Mouse (Mus musculus) myocyte (in vitro differentiated cells): ENCODE measurements around the gene Fam43a. TPM values are rescaled to one million over a fixed set of nuclear protein-coding genes. Genes with fewer than 3 reads are reported as not detected.
A peak's percentile ranks its signal among the peaks of the same experiment; 100 is the strongest.

Experiments
- H3K27me3 ChIP-seq: one replicate; pipeline ENCODE4 v1.6.1; 2011; ENCODE audit not compliant: control insufficient read depth, insufficient read depth, insufficient read length
- H3K36me3 ChIP-seq: one replicate; pipeline ENCODE4 v1.6.1; 2011; ENCODE audit not compliant: control insufficient read depth, insufficient read depth
- H3K4me2 ChIP-seq: one replicate; pipeline ENCODE4 v1.6.1; 2011; ENCODE audit warnings: low read depth, control low read depth
- H3K4me3 ChIP-seq: one replicate; pipeline ENCODE4 v1.5.1; 2011; ENCODE audit warnings: mild to moderate bottlenecking, control low read depth, moderate library complexity
- H3K79me2 ChIP-seq: one replicate; pipeline ENCODE4 v1.6.1; 2011; ENCODE audit not compliant: control insufficient read depth, insufficient read depth
- H3ac ChIP-seq: one replicate; pipeline ENCODE4 v1.6.1; 2011; ENCODE audit not compliant: control insufficient read depth, insufficient read length
- CEBPB ChIP-seq: IDR thresholded peaks from 2 replicates; pipeline ENCODE4 v1.6.1; 2011; ENCODE audit warnings: mild to moderate bottlenecking, moderate library complexity; ENCODE audit not compliant: poor library complexity, insufficient read depth, severe bottlenecking
- E2F4 ChIP-seq: IDR thresholded peaks from one replicate; pipeline ENCODE4 v1.6.1; 2011; ENCODE audit warnings: mild to moderate bottlenecking, control low read depth, moderate library complexity; ENCODE audit not compliant: insufficient read depth
- MAX ChIP-seq: IDR thresholded peaks from one replicate; pipeline ENCODE4 v1.6.1; 2011; ENCODE audit warnings: low read depth, mild to moderate bottlenecking, control low read depth
- MYOD1 ChIP-seq, 3 experiments: IDR thresholded peaks; one replicate each; pipeline ENCODE4 v1.6.1; 2011; ENCODE audit warnings: control low read depth in 2 of 3, low read depth in 2 of 3, mild to moderate bottlenecking in 2 of 3, moderate library complexity in 1 of 3; ENCODE audit not compliant: insufficient read length in 2 of 3, control insufficient read depth in 1 of 3
- MYOG ChIP-seq, 3 experiments: IDR thresholded peaks; one replicate each; pipeline ENCODE4 v1.6.1; 2011; ENCODE audit warnings: control low read depth in 2 of 3, low read depth in 2 of 3, mild to moderate bottlenecking in 2 of 3; ENCODE audit not compliant: insufficient read length in 2 of 3, control insufficient read depth in 1 of 3, insufficient read depth in 1 of 3
- POLR2A ChIP-seq: IDR thresholded peaks from one replicate; pipeline ENCODE4 v1.6.1; 2011; ENCODE audit warnings: low read depth, mild to moderate bottlenecking, control low read depth, moderate library complexity; ENCODE audit not compliant: insufficient read length
- POLR2AphosphoS2 ChIP-seq: IDR thresholded peaks from one replicate; pipeline ENCODE4 v1.6.1; 2011; ENCODE audit warnings: low read depth, control low read depth; ENCODE audit not compliant: insufficient read length
- REST ChIP-seq: IDR thresholded peaks from one replicate; pipeline ENCODE4 v1.6.1; 2011; ENCODE audit warnings: mild to moderate bottlenecking, control low read depth, moderate library complexity; ENCODE audit not compliant: insufficient read depth, insufficient read length
- SRF ChIP-seq: IDR thresholded peaks from one replicate; pipeline ENCODE4 v1.6.1; 2011; ENCODE audit warnings: low read depth; ENCODE audit not compliant: control insufficient read depth, insufficient read length
- TCF12 ChIP-seq: IDR thresholded peaks from one replicate; pipeline ENCODE4 v1.6.1; 2011; ENCODE audit warnings: mild to moderate bottlenecking, control low read depth; ENCODE audit not compliant: poor library complexity, insufficient read depth, severe bottlenecking
- TCF3 ChIP-seq: IDR thresholded peaks from one replicate; pipeline ENCODE4 v1.6.1; 2011; ENCODE audit warnings: low read depth, control low read depth; ENCODE audit not compliant: insufficient read length
- USF1 ChIP-seq: IDR thresholded peaks from one replicate; pipeline ENCODE4 v1.6.1; 2011; ENCODE audit warnings: low read depth, mild to moderate bottlenecking, control low read depth, moderate library complexity
- polyA plus RNA-seq: library from polyadenylated mRNA; unstranded; fragments of >200 nt; fragmentation: generic; extraction: Trizol; gene quantifications from one replicate; pipeline ENCODE4 v1.2.1, GENCODE M21; 2012; ENCODE audit warnings: missing spikeins

Fam43a gene
- polyA plus RNA-seq, 1 experiment, result 0.77 TPM

DNA sequence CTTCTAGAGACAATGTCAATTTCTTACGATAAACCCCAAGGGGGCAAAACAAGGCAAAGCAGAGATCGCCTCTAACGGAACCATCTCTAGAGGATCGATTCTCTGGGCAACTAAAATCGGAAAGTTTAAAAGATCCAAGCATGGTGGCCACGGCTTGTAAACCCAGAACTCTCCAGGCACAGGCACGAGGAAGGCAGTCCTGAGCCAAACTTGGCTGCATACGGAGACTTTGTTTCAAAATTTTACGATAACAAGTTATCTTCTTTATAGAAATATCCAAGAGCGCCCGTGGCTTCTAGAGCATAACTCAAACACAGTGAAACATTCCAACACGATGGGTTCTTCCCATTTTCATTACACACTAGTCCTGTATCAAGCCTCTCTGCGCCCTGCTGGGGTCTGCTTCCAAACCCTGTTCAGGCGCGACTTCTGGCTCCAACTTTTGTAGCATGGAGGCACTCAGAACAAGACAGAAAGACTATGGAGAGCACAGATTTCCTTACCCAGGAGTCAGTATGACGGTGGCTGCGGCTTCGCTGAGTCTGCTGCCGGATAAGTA is 12.5 kb upstream of the Fam43a start:
- H3ac ChIP-seq, result peak overlapping the region; percentile 65
- peaks cover 36% of the 10 kb centered on the region for H3K79me2 ChIP-seq
- TF ChIP-seq SRF, result no peak
- no peak for TF ChIP-seq MAX
- TF ChIP-seq MYOG (IDR thresholded peaks at IDR 0.05; ENCODE audit: control insufficient read depth in 1 of 3, insufficient read depth in 1 of 3, insufficient read length in 2 of 3, low read depth in 2 of 3), result no peak
- TF ChIP-seq TCF3, result no peak
- no peak for TF ChIP-seq MYOD1 (IDR thresholded peaks at IDR 0.05; ENCODE audit: control insufficient read depth in 1 of 3, insufficient read length in 2 of 3, low read depth in 2 of 3)
- no peak for TF ChIP-seq CEBPB
- no peak for TF ChIP-seq POLR2A
- no peak for TF ChIP-seq REST
- no peak for TF ChIP-seq E2F4
- TF ChIP-seq POLR2AphosphoS2, result no peak
- no peak for TF ChIP-seq TCF12
- no peak for TF ChIP-seq USF1
- H3K4me2 ChIP-seq, result peak overlapping the region; percentile 99
- H3K4me3 ChIP-seq, result peak overlapping the region; percentile 80
- H3K36me3 ChIP-seq, result peaks cover 33% of the 10 kb centered on the region
- no peaks in the 10 kb centered on the region for H3K27me3 ChIP-seq

- Histone ChIP-seq H3K4me3 (peak within 1 kb of the TSS; percentile 80), H3K4me2 (peak within 1 kb of the TSS; percentile 99), H3K79me2 (peaks cover 36% of the 10 kb centered on the region), H3ac (peak within 1 kb of the TSS; percentile 65), H3K27me3 (no peaks in the 10 kb centered on the region), H3K36me3 (peaks cover 26% of the 10 kb centered on the region)
- TF ChIP-seq TCF3 (no peak), MYOG (IDR thresholded peaks at IDR 0.05; ENCODE audit: control insufficient read depth in 1 of 3, insufficient read depth in 1 of 3, insufficient read length in 2 of 3, low read depth in 2 of 3) (no peak), POLR2AphosphoS2 (peak; percentile 79), REST (no peak), MYOD1 (IDR thresholded peaks at IDR 0.05; ENCODE audit: control insufficient read depth in 1 of 3, insufficient read length in 2 of 3, low read depth in 2 of 3) (no peak), SRF (no peak), USF1 (peak; percentile 7), MAX (no peak), POLR2A (peak; percentile 80), E2F4 (no peak), CEBPB (no peak), TCF12 (no peak)
Measured at GRCm38 (mm10) chr16:30587494-30588327, 11.8 kb upstream of the Fam43a start, which contains the start of gene Lsg1. Gene Lsg1, minus strand, starts transcription at chr16:30587592.

DNA sequence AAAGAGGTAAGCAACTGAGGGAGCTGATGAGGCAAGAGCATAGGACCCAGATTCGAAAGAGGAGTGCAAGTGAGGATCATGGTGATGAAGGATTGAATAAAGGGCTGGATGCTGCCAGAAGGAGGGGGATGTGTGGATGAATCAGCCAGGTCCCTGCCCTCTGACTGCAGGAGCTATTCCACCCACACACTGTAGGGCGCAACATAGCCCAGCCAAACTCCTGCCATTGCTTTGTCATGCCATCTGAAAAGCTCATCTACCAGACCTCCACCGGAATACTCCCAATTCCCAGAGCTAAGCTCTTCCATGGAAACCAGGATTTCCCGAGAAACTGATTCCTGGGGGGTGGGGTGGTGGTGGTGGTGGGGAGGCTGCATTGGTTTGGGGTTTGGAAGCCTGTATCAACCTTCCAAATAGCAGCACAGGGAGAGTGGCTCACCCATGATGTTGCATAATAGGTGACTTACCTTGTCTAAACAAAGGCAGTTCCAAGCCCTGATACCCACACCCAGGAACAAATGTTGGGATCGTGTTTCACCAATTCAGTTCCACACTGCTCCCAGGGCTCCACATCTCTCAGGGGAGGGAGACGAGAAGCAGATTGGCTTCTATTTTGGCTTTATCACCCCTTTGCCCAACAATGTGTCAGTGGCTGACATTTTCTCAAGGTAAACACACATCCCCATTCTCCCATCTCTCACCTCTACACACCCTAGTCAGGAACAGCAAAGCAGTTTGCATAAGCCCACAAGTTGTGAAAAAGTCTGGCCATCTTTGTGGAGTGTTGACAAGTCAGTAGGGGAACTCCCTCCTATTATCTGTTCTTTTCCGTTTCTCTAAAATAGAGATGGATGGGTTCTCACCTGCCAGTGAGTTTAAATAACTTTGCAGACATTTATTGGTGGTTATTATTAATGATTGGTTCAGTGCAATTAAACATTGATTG is 9.0 kb upstream of the Fam43a start:
- H3K27me3 ChIP-seq, result peaks cover 4% of the 10 kb centered on the region
- H3K36me3 ChIP-seq, result peaks cover 3% of the 10 kb centered on the region
- H3K79me2 ChIP-seq, result peaks cover 18% of the 10 kb centered on the region
- H3ac ChIP-seq, result no peak overlapping the region
- peak overlapping the region; percentile 55 for H3K4me2 ChIP-seq
- no peak overlapping the region for H3K4me3 ChIP-seq
- TF ChIP-seq MYOG (IDR thresholded peaks at IDR 0.05; ENCODE audit: control insufficient read depth in 1 of 3, insufficient read depth in 1 of 3, insufficient read length in 2 of 3, low read depth in 2 of 3) (no peak), MYOD1 (IDR thresholded peaks at IDR 0.05; ENCODE audit: control insufficient read depth in 1 of 3, insufficient read length in 2 of 3, low read depth in 2 of 3) (no peak), TCF3 (no peak), CEBPB (no peak), MAX (no peak), POLR2A (no peak), SRF (no peak)

- Histone ChIP-seq H3K4me3 (no peak overlapping the region), H3K27me3 (peaks cover 4% of the 10 kb centered on the region), H3ac (no peak overlapping the region), H3K79me2 (peaks cover 4% of the 10 kb centered on the region), H3K36me3 (no peaks in the 10 kb centered on the region), H3K4me2 (no peak overlapping the region)
- TF ChIP-seq POLR2AphosphoS2 (no peak), MAX (no peak), TCF12 (no peak), REST (no peak), POLR2A (no peak), E2F4 (no peak), CEBPB (no peak), USF1 (no peak), MYOG (IDR thresholded peaks at IDR 0.05; ENCODE audit: control insufficient read depth in 1 of 3, insufficient read depth in 1 of 3, insufficient read length in 2 of 3, low read depth in 2 of 3) (no peak), MYOD1 (IDR thresholded peaks at IDR 0.05; ENCODE audit: control insufficient read depth in 1 of 3, insufficient read length in 2 of 3, low read depth in 2 of 3) (no peak)
Measured at GRCm38 (mm10) chr16:30591990-30592389, 7.5 kb upstream of the Fam43a start.
